Comparison of ENCODE assay signal across 9 mouse cellular contexts in genomic region chr16:13025393-13025792, GRCm38 (mm10).
DNase-seq lines count a peak whose midpoint lies in the region; ATAC-seq lines count a peak whose summit lies in the region.
"Had no signal": no experiment of that assay in that cellular context is flagged by ENCODE, and none has a peak within 500 bp of the region (broad histone marks: within the 10 kb centered on the region; RNA-seq: fewer than 3 reads in every experiment).

No protein-coding gene starts in this region.

- no peak overlapping the region for H3K4me2 ChIP-seq in midbrain, embryonic 14.5 days (ENCODE audit: low read length)
- H3K4me2 ChIP-seq in midbrain, embryonic 11.5 days, result no peak overlapping the region

- peak; percentile 4 for DNase-seq in cerebellum, adult 8-10 months
- DNase-seq in cerebellum, postnatal 36 days, result no peak
- DNase-seq in midbrain, embryonic 14.5 days, result peak; percentile 81
- no peak for DNase-seq in midbrain, embryonic 11.5 days (ENCODE audit: low spot score, missing footprints)
- DNase-seq in layer of hippocampus, adult 9-11 months, result peak; percentile 69
- peak; percentile 59 for DNase-seq in right cerebral cortex, postnatal 4 days
- no peak for DNase-seq in thymus, postnatal 0 days (ENCODE audit: low spot score)
- DNase-seq in ovary, postnatal 10 days (ENCODE audit: low spot score), result no peak

- H3K9ac ChIP-seq in midbrain, embryonic 14.5 days (replicated peaks; ENCODE audit: low read length), result no peak overlapping the region
- no peak overlapping the region for H3K9ac ChIP-seq in midbrain, embryonic 11.5 days (ENCODE audit: low read length)

- no peaks in the 10 kb centered on the region for H3K9me3 ChIP-seq in midbrain, embryonic 14.5 days (ENCODE audit: control insufficient read depth, low read length)
- no peaks in the 10 kb centered on the region for H3K9me3 ChIP-seq in midbrain, embryonic 11.5 days (ENCODE audit: control insufficient read depth, low read length)

- no peaks in the 10 kb centered on the region for H3K27me3 ChIP-seq in midbrain, embryonic 14.5 days (ENCODE audit: control insufficient read depth, insufficient read depth, low read length)
- no peaks in the 10 kb centered on the region for H3K27me3 ChIP-seq in midbrain, embryonic 11.5 days (ENCODE audit: control insufficient read depth, insufficient read depth, low read length)

- no peaks in the 10 kb centered on the region for H3K4me1 ChIP-seq in midbrain, embryonic 14.5 days (ENCODE audit: control insufficient read depth, insufficient read depth, low read length)
- no peaks in the 10 kb centered on the region for H3K4me1 ChIP-seq in midbrain, embryonic 11.5 days (ENCODE audit: control insufficient read depth, insufficient read depth, low read length)

- no peaks in the 10 kb centered on the region for H3K36me3 ChIP-seq in midbrain, embryonic 14.5 days (ENCODE audit: control insufficient read depth, insufficient read depth, low read length)
- no peaks in the 10 kb centered on the region for H3K36me3 ChIP-seq in midbrain, embryonic 11.5 days (ENCODE audit: control insufficient read depth, insufficient read depth, low read length)

- no peak for ATAC-seq in midbrain, embryonic 14.5 days (ENCODE audit: low FRiP score, low TSS enrichment)
- no peak for ATAC-seq in midbrain, embryonic 11.5 days (ENCODE audit: low FRiP score)

- no peak overlapping the region for H3K27ac ChIP-seq in midbrain, embryonic 14.5 days (replicated peaks; ENCODE audit: low read depth, low read length)
- no peak overlapping the region for H3K27ac ChIP-seq in midbrain, embryonic 11.5 days (ENCODE audit: low read depth, low read length)
- H3K27ac ChIP-seq: macrophage had no signal

- H3K4me3 ChIP-seq in midbrain, embryonic 14.5 days (replicated peaks; ENCODE audit: low read depth, low read length), result no peak overlapping the region
- no peak overlapping the region for H3K4me3 ChIP-seq in midbrain, embryonic 11.5 days (ENCODE audit: low read depth, low read length)

- 39% methylated on average over 3 of the region's 3 CpGs for WGBS in midbrain, embryonic 14.5 days
- 58% methylated on average over 3 of the region's 3 CpGs for WGBS in midbrain, embryonic 11.5 days

Comparison
In these comparisons a context has a peak if more than half of its experiments do, and no peak if none do; other contexts are left out.
1. DNase-seq: peak in cerebellum, adult 8-10 months (single experiment), midbrain, embryonic 14.5 days (single experiment), layer of hippocampus, adult 9-11 months (single experiment) and right cerebral cortex, postnatal 4 days (single experiment); none in cerebellum, postnatal 36 days (0 of 2), midbrain, embryonic 11.5 days (single experiment), thymus, postnatal 0 days (single experiment) and ovary, postnatal 10 days (single experiment).